Mouse (Mus musculus) layer of hippocampus, adult 2 months (tissue): ENCODE data around the gene Pip5k1c. TPM values are rescaled to one million over a fixed set of nuclear protein-coding genes. Genes with fewer than 3 reads are reported as not detected.

Source experiments
- DNase-seq, 2 experiments: peaks; one replicate each; pipeline ENCODE4 v3.0.0; 2022; ENCODE audit warnings: low spot score in 2 of 2
- H3K27ac ChIP-seq: fragments of 200-600 bp; 2 replicates; pipeline ENCODE4 v1.8.1; 2022
- H3K4me3 ChIP-seq: fragments of 200-600 bp; 2 replicates; pipeline ENCODE4 v1.8.1; 2022; ENCODE audit warnings: mild to moderate bottlenecking
- CTCF ChIP-seq: fragments of 200-600 bp; conservative IDR thresholded peaks from 2 replicates; pipeline ENCODE4 v1.8.1; 2022; ENCODE audit warnings: antibody characterized with exemption, mild to moderate bottlenecking, moderate library complexity
- total RNA-seq, 2 experiments: library from RNA; stranded (reverse); gene quantifications; 2 replicates each; pipeline ENCODE4 v1.2.3; 2021

Gene Pip5k1c
- total RNA-seq, 2 experiments from 2014 or later, result 308 to 314 TPM

GRCm38 (mm10) chr10:81314201-81314600 lies 21.4 kb downstream of the Pip5k1c start:
- DNase-seq, result no peak
- no peak for TF ChIP-seq CTCF
- Histone ChIP-seq H3K27ac (no peak overlapping the region), H3K4me3 (no peak overlapping the region)

- no peak for DNase-seq
- Histone ChIP-seq H3K27ac (no peak overlapping the region), H3K4me3 (no peak overlapping the region)
- TF ChIP-seq CTCF, result no peak
These were observed 22.8 kb downstream of the Pip5k1c start for GRCm38 (mm10) chr10:81315587-81315986.

- TF ChIP-seq CTCF, result peak; percentile 70
- Histone ChIP-seq H3K27ac (peak overlapping the region; percentile 39; the same call in 1 of the 2 replicates), H3K4me3 (no peak overlapping the region)
- peak in 1 of 2 experiments; percentile 45 for DNase-seq
These were observed 23.7 kb downstream of the Pip5k1c start for GRCm38 (mm10) chr10:81316338-81317060.

- no peak for TF ChIP-seq CTCF
- H3K27ac ChIP-seq, result peak overlapping the region; percentile 39; the same call in 1 of the 2 replicates
These were observed 24.5 kb downstream of the Pip5k1c start for GRCm38 (mm10) chr10:81317273-81317672.

GRCm38 (mm10) chr10:81318589-81319329 lies 26.0 kb downstream of the Pip5k1c start:
- TF ChIP-seq CTCF, result no peak
- Histone ChIP-seq H3K27ac (peak overlapping the region; percentile 99), H3K4me3 (no peak overlapping the region; the same call in 1 of the 2 replicates)
- no peak for DNase-seq

More at GRCm38 (mm10) chr10:81317273-81317672, 24.5 kb downstream of the Pip5k1c start:
- DNase-seq, result no peak
- no peak overlapping the region for H3K4me3 ChIP-seq

- Histone ChIP-seq H3K4me3 (peak overlapping the region; percentile 90), H3K27ac (peak overlapping the region; percentile 99)
- DNase-seq, result no peak
- TF ChIP-seq CTCF, result peak; percentile 67
These were observed 26.6 kb downstream of the Pip5k1c start for GRCm38 (mm10) chr10:81319330-81319699.

GRCm38 (mm10) chr10:81319741-81320549 lies 27.2 kb downstream of the Pip5k1c start:
- DNase-seq, result peak in 1 of 2 experiments; percentile 53
- Histone ChIP-seq H3K27ac (peak overlapping the region; percentile 99), H3K4me3 (peak overlapping the region; percentile 90)
- TF ChIP-seq CTCF, result no peak

- DNase-seq, result peak; percentile 98 to 100
- H3K27ac ChIP-seq, result peak within 1 kb of the TSS; percentile 99
- peak; percentile 69 for TF ChIP-seq CTCF
- peak within 1 kb of the TSS; percentile 90 for H3K4me3 ChIP-seq
These were observed 28.0 kb downstream of the Pip5k1c start, which contains the start of gene Cactin for GRCm38 (mm10) chr10:81320550-81321347. Gene Cactin (plus strand): TSS chr10:81321103.

- H3K27ac ChIP-seq, result peak overlapping the region; percentile 99
- TF ChIP-seq CTCF, result no peak
- DNase-seq, result no peak
- peak overlapping the region; percentile 90 for H3K4me3 ChIP-seq
These were observed 28.7 kb downstream of the Pip5k1c start for GRCm38 (mm10) chr10:81321436-81321835.

GRCm38 (mm10) chr10:81322444-81322843 lies 29.7 kb downstream of the Pip5k1c start:
- TF ChIP-seq CTCF, result no peak
- Histone ChIP-seq H3K4me3 (no peak overlapping the region), H3K27ac (no peak overlapping the region)
- DNase-seq, result no peak

- TF ChIP-seq CTCF, result no peak
- Histone ChIP-seq H3K4me3 (no peak overlapping the region), H3K27ac (no peak overlapping the region)
- no peak for DNase-seq
These were observed 30.5 kb downstream of the Pip5k1c start for GRCm38 (mm10) chr10:81323141-81323775.
